Mouse (Mus musculus): Measurements from ENCODE around the gene Grk5.

Grk5 gene

DNA sequence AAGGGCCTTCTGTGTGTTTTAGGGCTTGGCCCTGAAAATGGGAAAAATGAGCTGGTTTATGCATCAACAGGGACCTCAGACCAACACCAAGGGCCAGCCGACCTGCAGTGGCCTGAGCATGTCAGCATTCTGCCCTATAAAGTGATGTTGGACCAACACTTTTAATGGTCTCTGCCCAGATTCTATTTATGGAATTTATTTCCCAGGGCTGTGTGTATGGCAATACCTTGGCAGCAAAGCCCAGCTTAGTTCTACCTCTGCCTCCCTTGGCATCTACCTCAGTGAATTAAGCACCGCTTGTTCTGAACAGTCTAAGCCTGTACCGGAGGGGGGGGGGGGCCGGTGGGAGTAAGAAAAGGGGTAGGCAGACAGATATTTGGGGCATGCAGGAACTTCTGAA, 108.2 kb downstream of the Grk5 start:
- H3K9me3 ChIP-seq (ENCODE audit: low read length): no peaks in the 10 kb centered on the region
- H3K4me3 ChIP-seq (replicated peaks; ENCODE audit: low read length): no peak overlapping the region
- no peaks in the 10 kb centered on the region for H3K36me3 ChIP-seq (ENCODE audit: insufficient read depth, low read length)
- H3K27me3 ChIP-seq (ENCODE audit: insufficient read depth, low read length): no peaks in the 10 kb centered on the region
- TF ChIP-seq CTCF (conservative IDR thresholded peaks at IDR 0.05; ENCODE audit: low read length): no peak
- H3K4me1 ChIP-seq (replicated peaks; ENCODE audit: low read depth, low read length): no peaks in the 10 kb centered on the region

DNA sequence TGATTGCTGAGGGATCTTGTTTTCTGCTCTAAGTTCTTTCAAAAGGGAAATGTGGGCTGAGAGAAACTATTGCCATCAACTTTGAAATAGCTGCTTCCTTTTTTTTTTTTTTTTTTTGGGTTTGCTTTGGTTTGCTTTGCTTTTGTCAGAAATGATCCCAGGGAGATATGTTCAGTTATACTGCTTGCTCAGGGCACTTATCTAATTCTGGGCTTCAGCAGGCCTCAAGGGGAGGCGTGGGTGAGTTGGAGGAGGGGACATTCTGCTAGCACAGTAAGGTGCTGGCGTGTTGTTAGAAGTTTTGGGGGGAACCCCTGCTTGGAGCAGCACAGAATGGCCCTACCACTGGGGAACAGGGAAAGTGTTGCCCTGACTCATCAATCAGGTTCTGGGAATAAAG, 110.1 kb downstream of the Grk5 start:
- H3K4me3 ChIP-seq (replicated peaks; ENCODE audit: low read length): no peak overlapping the region
- no peaks in the 10 kb centered on the region for H3K9me3 ChIP-seq (ENCODE audit: low read length)
- no peaks in the 10 kb centered on the region for H3K4me1 ChIP-seq (replicated peaks; ENCODE audit: low read depth, low read length)
- H3K27me3 ChIP-seq (ENCODE audit: insufficient read depth, low read length): no peaks in the 10 kb centered on the region
- TF ChIP-seq CTCF (conservative IDR thresholded peaks at IDR 0.05; ENCODE audit: low read length) (no peak), NANOG (IDR thresholded peaks at IDR 0.05; ENCODE audit: borderline replicate concordance, low read length) (no peak)
- H3K36me3 ChIP-seq (ENCODE audit: insufficient read depth, low read length): no peaks in the 10 kb centered on the region

DNA sequence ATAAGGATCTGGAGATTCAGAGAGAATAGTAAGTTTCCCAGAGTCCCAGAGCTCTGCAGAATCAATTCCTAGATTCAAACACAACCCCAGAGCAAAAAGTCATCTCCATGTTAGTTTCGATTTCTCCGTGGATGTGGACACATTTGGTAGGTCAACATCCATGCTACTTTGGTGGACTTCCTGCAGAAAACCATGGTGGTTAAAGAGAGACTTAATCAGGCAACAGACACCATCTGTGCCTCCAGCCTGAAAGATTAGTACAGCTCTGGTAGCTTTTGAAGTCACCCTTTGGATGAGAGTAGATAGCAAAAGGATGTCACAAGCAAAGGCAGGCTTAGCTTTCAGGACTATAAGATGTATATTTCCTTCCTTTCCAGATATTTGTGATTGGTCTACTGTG, 111.4 kb downstream of the Grk5 start:
- no peaks in the 10 kb centered on the region for H3K36me3 ChIP-seq (ENCODE audit: insufficient read depth, low read length)
- H3K9me3 ChIP-seq (ENCODE audit: low read length): no peaks in the 10 kb centered on the region
- H3K27me3 ChIP-seq (ENCODE audit: insufficient read depth, low read length): no peaks in the 10 kb centered on the region
- no peak for TF ChIP-seq NANOG (IDR thresholded peaks at IDR 0.05; ENCODE audit: borderline replicate concordance, low read length)
- no peak for TF ChIP-seq POU5F1 (IDR thresholded peaks at IDR 0.05; ENCODE audit: borderline replicate concordance, low read length)
- no peak for TF ChIP-seq CTCF (conservative IDR thresholded peaks at IDR 0.05; ENCODE audit: low read length)
- no peaks in the 10 kb centered on the region for H3K4me1 ChIP-seq (replicated peaks; ENCODE audit: low read depth, low read length)
- no peak overlapping the region for H3K4me3 ChIP-seq (replicated peaks; ENCODE audit: low read length)

- no peaks in the 10 kb centered on the region for H3K36me3 ChIP-seq (ENCODE audit: insufficient read depth, low read length)
- no peaks in the 10 kb centered on the region for H3K9me3 ChIP-seq (ENCODE audit: low read length)
- no peaks in the 10 kb centered on the region for H3K27me3 ChIP-seq (ENCODE audit: insufficient read depth, low read length)
- no peaks in the 10 kb centered on the region for H3K4me1 ChIP-seq (replicated peaks; ENCODE audit: low read depth, low read length)
- H3K4me3 ChIP-seq (replicated peaks; ENCODE audit: low read length): no peak overlapping the region
- TF ChIP-seq NANOG (IDR thresholded peaks at IDR 0.05; ENCODE audit: borderline replicate concordance, low read length): no peak
- no peak for TF ChIP-seq CTCF (conservative IDR thresholded peaks at IDR 0.05; ENCODE audit: low read length)
- TF ChIP-seq POU5F1 (IDR thresholded peaks at IDR 0.05; ENCODE audit: borderline replicate concordance, low read length): no peak
Measured at GRCm38 (mm10) chr19:61009266-61009665, 119.7 kb downstream of the Grk5 start.

- Histone ChIP-seq H3K9me3 (ENCODE audit: low read length) (no peaks in the 10 kb centered on the region), H3K4me1 (replicated peaks; ENCODE audit: low read depth, low read length) (no peaks in the 10 kb centered on the region), H3K36me3 (ENCODE audit: insufficient read depth, low read length) (no peaks in the 10 kb centered on the region), H3K4me3 (replicated peaks; ENCODE audit: low read length) (no peak overlapping the region), H3K27me3 (ENCODE audit: insufficient read depth, low read length) (no peaks in the 10 kb centered on the region)
- no peak for TF ChIP-seq CTCF (conservative IDR thresholded peaks at IDR 0.05; ENCODE audit: low read length)
- TF ChIP-seq POU5F1 (IDR thresholded peaks at IDR 0.05; ENCODE audit: borderline replicate concordance, low read length): no peak
- no peak for TF ChIP-seq NANOG (IDR thresholded peaks at IDR 0.05; ENCODE audit: borderline replicate concordance, low read length)
Measured at GRCm38 (mm10) chr19:61017477-61018266, 128.1 kb downstream of the Grk5 start.

DNA sequence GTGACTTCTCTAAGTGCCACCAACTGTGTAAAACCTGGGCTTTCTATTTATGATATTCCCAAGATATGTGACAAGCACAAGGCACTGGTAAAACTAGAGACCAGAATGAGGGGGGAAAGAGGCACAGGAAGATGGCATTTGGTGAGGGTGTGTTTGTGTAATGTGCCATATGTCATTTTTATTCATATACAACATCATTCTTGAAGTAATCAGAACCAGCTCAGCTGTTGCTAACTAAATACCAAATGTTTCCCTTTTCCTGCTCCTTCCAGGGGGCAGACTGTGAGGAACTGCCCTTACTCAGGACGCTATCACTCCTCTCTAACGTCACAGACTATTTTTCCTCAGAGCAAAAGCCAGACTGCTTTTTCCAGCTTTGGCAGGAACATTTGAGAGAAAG, 132.0 kb downstream of the Grk5 start:
- Histone ChIP-seq H3K4me1 (replicated peaks; ENCODE audit: low read depth, low read length) (no peaks in the 10 kb centered on the region), H3K36me3 (ENCODE audit: insufficient read depth, low read length) (no peaks in the 10 kb centered on the region), H3K27me3 (ENCODE audit: insufficient read depth, low read length) (no peaks in the 10 kb centered on the region), H3K4me3 (replicated peaks; ENCODE audit: low read length) (no peak overlapping the region), H3K9me3 (ENCODE audit: low read length) (no peaks in the 10 kb centered on the region)
- TF ChIP-seq NANOG (IDR thresholded peaks at IDR 0.05; ENCODE audit: borderline replicate concordance, low read length) (no peak), POU5F1 (IDR thresholded peaks at IDR 0.05; ENCODE audit: borderline replicate concordance, low read length) (no peak), CTCF (conservative IDR thresholded peaks at IDR 0.05; ENCODE audit: low read length) (no peak)

- TF ChIP-seq POU5F1 (IDR thresholded peaks at IDR 0.05; ENCODE audit: borderline replicate concordance, low read length) (no peak), CTCF (conservative IDR thresholded peaks at IDR 0.05; ENCODE audit: low read length) (no peak), NANOG (IDR thresholded peaks at IDR 0.05; ENCODE audit: borderline replicate concordance, low read length) (no peak)
Measured at GRCm38 (mm10) chr19:61021939-61022566, 132.5 kb downstream of the Grk5 start.

DNA sequence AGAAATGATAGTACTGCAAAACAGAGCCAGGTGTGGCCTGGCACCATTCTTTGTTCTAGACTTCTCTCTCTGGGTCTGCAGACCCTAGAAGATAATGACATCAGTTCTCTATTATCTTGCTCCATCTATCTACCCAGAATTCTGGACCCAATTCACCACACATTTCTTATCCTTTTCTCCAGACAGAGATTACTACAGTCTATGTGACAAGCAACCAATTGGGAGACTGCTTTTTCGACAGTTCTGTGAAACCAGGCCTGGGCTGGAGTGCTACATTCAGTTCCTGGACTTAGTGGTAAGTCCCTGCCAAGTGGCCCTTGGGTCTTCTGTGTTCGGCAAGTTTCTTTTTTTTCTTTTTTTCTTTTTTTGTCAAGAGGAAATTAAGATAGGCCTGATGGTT, 142.0 kb downstream of the Grk5 start:
- no peaks in the 10 kb centered on the region for H3K4me1 ChIP-seq (replicated peaks; ENCODE audit: low read depth, low read length)
- TF ChIP-seq CTCF (conservative IDR thresholded peaks at IDR 0.05; ENCODE audit: low read length): no peak
- no peak for TF ChIP-seq NANOG (IDR thresholded peaks at IDR 0.05; ENCODE audit: borderline replicate concordance, low read length)
- no peak for TF ChIP-seq POU5F1 (IDR thresholded peaks at IDR 0.05; ENCODE audit: borderline replicate concordance, low read length)
- H3K36me3 ChIP-seq (ENCODE audit: insufficient read depth, low read length): no peaks in the 10 kb centered on the region
- H3K4me3 ChIP-seq (replicated peaks; ENCODE audit: low read length): no peak overlapping the region
- no peaks in the 10 kb centered on the region for H3K9me3 ChIP-seq (ENCODE audit: low read length)
- no peaks in the 10 kb centered on the region for H3K27me3 ChIP-seq (ENCODE audit: insufficient read depth, low read length)

More at GRCm38 (mm10) chr19:61021939-61022566, 132.5 kb downstream of the Grk5 start:
- H3K36me3 ChIP-seq (ENCODE audit: insufficient read depth, low read length): no peaks in the 10 kb centered on the region
- no peak overlapping the region for H3K4me3 ChIP-seq (replicated peaks; ENCODE audit: low read length)
- H3K9me3 ChIP-seq (ENCODE audit: low read length): no peaks in the 10 kb centered on the region
- no peaks in the 10 kb centered on the region for H3K4me1 ChIP-seq (replicated peaks; ENCODE audit: low read depth, low read length)
- H3K27me3 ChIP-seq (ENCODE audit: insufficient read depth, low read length): no peaks in the 10 kb centered on the region

- H3K4me3 ChIP-seq (replicated peaks; ENCODE audit: low read length): no peak overlapping the region
- H3K36me3 ChIP-seq (ENCODE audit: insufficient read depth, low read length): no peaks in the 10 kb centered on the region
- H3K27me3 ChIP-seq (ENCODE audit: insufficient read depth, low read length): no peaks in the 10 kb centered on the region
- H3K9me3 ChIP-seq (ENCODE audit: low read length): no peaks in the 10 kb centered on the region
- no peak for TF ChIP-seq CTCF (conservative IDR thresholded peaks at IDR 0.05; ENCODE audit: low read length)
- TF ChIP-seq POU5F1 (IDR thresholded peaks at IDR 0.05; ENCODE audit: borderline replicate concordance, low read length): no peak
- TF ChIP-seq NANOG (IDR thresholded peaks at IDR 0.05; ENCODE audit: borderline replicate concordance, low read length): no peak
- no peaks in the 10 kb centered on the region for H3K4me1 ChIP-seq (replicated peaks; ENCODE audit: low read depth, low read length)
Measured at GRCm38 (mm10) chr19:61039151-61039550, 149.6 kb downstream of the Grk5 start.
